Mouse (Mus musculus) myocyte (in vitro differentiated cells): Measurements from ENCODE around the gene Nnmt.

Source experiments
- E2F4 ChIP-seq: IDR thresholded peaks from one replicate; pipeline ENCODE4 v1.6.1; 2011; ENCODE audit warnings: mild to moderate bottlenecking, control low read depth, moderate library complexity; ENCODE audit not compliant: insufficient read depth
- MAX ChIP-seq: IDR thresholded peaks from one replicate; pipeline ENCODE4 v1.6.1; 2011; ENCODE audit warnings: low read depth, mild to moderate bottlenecking, control low read depth
- POLR2A ChIP-seq: IDR thresholded peaks from one replicate; pipeline ENCODE4 v1.6.1; 2011; ENCODE audit warnings: low read depth, mild to moderate bottlenecking, control low read depth, moderate library complexity; ENCODE audit not compliant: insufficient read length
- POLR2AphosphoS2 ChIP-seq: IDR thresholded peaks from one replicate; pipeline ENCODE4 v1.6.1; 2011; ENCODE audit warnings: low read depth, control low read depth; ENCODE audit not compliant: insufficient read length
- TCF12 ChIP-seq: IDR thresholded peaks from one replicate; pipeline ENCODE4 v1.6.1; 2011; ENCODE audit warnings: mild to moderate bottlenecking, control low read depth; ENCODE audit not compliant: poor library complexity, insufficient read depth, severe bottlenecking

DNA sequence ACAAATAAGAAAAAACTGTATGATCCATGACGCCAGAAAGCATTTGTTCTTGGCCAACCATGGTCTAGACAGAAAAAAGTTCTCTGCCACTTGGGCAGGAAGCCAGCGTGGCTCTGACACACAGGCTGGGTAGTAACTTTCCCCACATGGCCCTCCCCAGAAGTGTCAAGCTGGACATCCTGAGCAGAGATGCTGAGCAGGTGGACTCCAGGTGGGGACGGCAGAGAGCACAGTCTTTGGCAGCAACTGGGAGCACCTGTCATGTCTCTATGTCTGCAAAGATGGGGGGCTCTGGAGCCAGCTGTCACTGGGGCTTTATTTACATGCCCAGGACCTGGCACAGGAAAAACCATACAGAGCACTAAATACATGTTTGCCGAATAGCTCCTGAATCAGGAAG lies 14.3 kb downstream of the Nnmt start:
- TF ChIP-seq POLR2A (no peak), TCF12 (no peak), MAX (no peak), POLR2AphosphoS2 (no peak), E2F4 (no peak)
